Mouse (Mus musculus) forebrain, embryonic 14.5 days (tissue): ENCODE data around the gene Hps1. TPM values are rescaled to one million over a fixed set of nuclear protein-coding genes. Genes with fewer than 3 reads are reported as not detected.

Source experiments
- ATAC-seq: fragments of 200-750 bp; cut with Nextera tagmentation; 2 replicates; pipeline ENCODE4 v1.8.0; 2017; ENCODE audit warnings: mild to moderate bottlenecking, moderate library complexity
- DNase-seq: peaks from one replicate; pipeline ENCODE4 v3.0.0-alpha.2; 2015; ENCODE audit warnings: low spot score
- H3K27ac ChIP-seq: fragments of 300-500 bp; sonication (generic); 2 replicates; pipeline ENCODE4 v1.5.1; 2014; ENCODE audit warnings: low read depth, mild to moderate bottlenecking, control low read depth, low read length, moderate library complexity
- H3K27me3 ChIP-seq: fragments of 300-500 bp; sonication (generic); replicated peaks from 2 replicates; pipeline ENCODE4 v1.6.1; 2014; ENCODE audit warnings: low read length, control low read depth, mixed read lengths; ENCODE audit not compliant: control insufficient read depth, insufficient read depth
- H3K36me3 ChIP-seq: fragments of 300-500 bp; sonication (generic); 2 replicates; pipeline ENCODE4 v1.6.1; 2014; ENCODE audit warnings: low read length, control low read depth; ENCODE audit not compliant: control insufficient read depth, insufficient read depth
- H3K4me1 ChIP-seq: fragments of 300-500 bp; sonication (generic); 2 replicates; pipeline ENCODE4 v1.6.1; 2014; ENCODE audit warnings: antibody characterized with exemption, low read length, control low read depth; ENCODE audit not compliant: control insufficient read depth, insufficient read depth
- H3K4me2 ChIP-seq: fragments of 300-500 bp; sonication (generic); 2 replicates; pipeline ENCODE4 v1.6.1; 2014; ENCODE audit warnings: mild to moderate bottlenecking, control low read depth, low read length
- H3K4me3 ChIP-seq: fragments of 300-500 bp; sonication (generic); 2 replicates; pipeline ENCODE4 v1.5.1; 2014; ENCODE audit warnings: low read depth, low read length, control low read depth
- H3K9ac ChIP-seq: fragments of 300-500 bp; sonication (generic); 2 replicates; pipeline ENCODE4 v1.6.1; 2014; ENCODE audit warnings: mild to moderate bottlenecking, low read length, control low read depth, moderate library complexity
- H3K9me3 ChIP-seq: fragments of 300-500 bp; sonication (generic); replicated peaks from 2 replicates; pipeline ENCODE4 v1.6.1; 2016; ENCODE audit warnings: low read length, control low read depth, mixed read lengths; ENCODE audit not compliant: control insufficient read depth
- WGBS: fragments of 180-500 bp; shearing (Covaris S2); extraction: QIAGEN DNeasy Blood & Tissue Kit; methylation state at CpG from one replicate; pipeline ENCODE4 v1.1.7; 2014; 5-methylcytosine and 5-hydroxymethylcytosine counted together
- polyA plus RNA-seq: library from polyadenylated mRNA; unstranded; fragments of >200 nt; fragmentation: Nextera tagmentation; extraction: Ambion mirVana; gene quantifications from 2 replicates; pipeline ENCODE4 v1.2.1, GENCODE M21; 2014

Hps1 gene
- polyA plus RNA-seq, 1 experiment from 2014 or later, result 8.1 TPM

DNA sequence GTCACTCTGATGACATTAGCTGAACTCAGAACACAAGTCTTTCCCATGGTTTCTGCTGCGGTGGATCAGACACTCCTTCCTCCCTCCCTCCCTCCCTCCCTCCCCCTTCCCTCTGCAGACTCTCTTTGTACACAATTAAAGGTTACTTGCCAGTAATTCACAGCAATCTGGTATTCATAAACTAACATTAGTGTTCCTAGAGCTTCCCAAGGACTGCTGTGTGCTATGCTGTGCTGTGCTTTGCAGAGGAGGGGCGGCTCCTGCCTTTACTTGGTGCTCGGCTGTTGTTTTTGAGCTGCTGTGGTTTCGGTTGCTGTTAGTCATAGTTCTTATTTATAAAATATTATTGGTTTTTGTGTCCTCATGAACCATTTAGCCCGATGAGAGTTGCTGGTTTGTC lies 62.1 kb downstream of the Hps1 start:
- H3K4me3 ChIP-seq, result no peak overlapping the region
- 76% methylated on average over 5 of the region's 5 CpGs for WGBS
- DNase-seq (no peak), ATAC-seq (no peak)
- H3K27me3 ChIP-seq, result no peaks in the 10 kb centered on the region
- no peak overlapping the region for H3K27ac ChIP-seq
- H3K4me2 ChIP-seq, result no peak overlapping the region
- no peak overlapping the region for H3K9ac ChIP-seq
- no peaks in the 10 kb centered on the region; the same call in none of the 2 replicates for H3K4me1 ChIP-seq
- H3K9me3 ChIP-seq, result no peaks in the 10 kb centered on the region
- H3K36me3 ChIP-seq, result no peaks in the 10 kb centered on the region

DNA sequence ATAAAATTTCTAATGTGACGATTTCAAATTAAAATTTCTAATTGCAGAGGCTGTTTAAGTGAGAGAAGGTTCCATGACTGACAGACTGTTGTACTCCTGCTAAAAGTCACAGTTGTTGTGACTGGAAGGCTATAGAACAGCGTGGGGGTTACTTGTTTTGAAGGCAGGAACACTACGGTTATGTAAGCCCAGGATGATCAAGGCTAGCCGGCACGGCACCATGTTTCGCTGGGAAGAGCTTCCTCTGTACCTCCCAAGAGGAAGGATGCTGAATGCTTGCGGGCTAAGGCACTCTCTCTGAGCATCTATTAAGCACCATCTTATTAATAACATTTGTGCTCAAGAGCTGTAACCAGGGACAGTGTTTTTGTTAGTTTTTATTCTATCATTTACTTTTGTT lies 63.3 kb downstream of the Hps1 start:
- Histone ChIP-seq H3K4me3 (no peak overlapping the region), H3K27me3 (no peaks in the 10 kb centered on the region), H3K4me1 (no peaks in the 10 kb centered on the region; the same call in 1 of the 2 replicates), H3K9ac (no peak overlapping the region), H3K4me2 (no peak overlapping the region), H3K36me3 (no peaks in the 10 kb centered on the region), H3K27ac (no peak overlapping the region), H3K9me3 (no peaks in the 10 kb centered on the region)
- 77% methylated on average over 7 of the region's 7 CpGs for WGBS
- ATAC-seq, result no peak
- DNase-seq, result no peak

DNA sequence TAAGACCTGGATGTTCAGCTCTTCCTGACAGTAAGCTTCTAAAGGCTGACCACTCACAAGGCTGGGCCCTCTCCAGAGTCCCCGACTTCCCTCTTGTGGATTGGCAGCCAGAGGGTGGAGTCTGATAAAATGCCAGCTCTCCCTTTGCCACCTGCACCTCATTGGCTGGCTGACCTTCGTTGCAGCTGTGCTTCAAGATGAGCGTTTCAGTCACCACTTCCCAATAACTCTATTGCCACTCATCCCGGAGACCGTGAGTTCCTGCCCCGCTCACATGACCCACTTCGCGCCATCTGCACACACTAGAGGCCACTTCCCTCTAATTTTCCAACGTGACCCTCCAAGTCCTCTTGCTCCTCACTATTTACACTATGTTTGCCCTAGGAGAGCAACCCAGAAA lies 66.0 kb downstream of the Hps1 start:
- WGBS, result 87% methylated on average over 9 of the region's 9 CpGs
- Histone ChIP-seq H3K27me3 (no peaks in the 10 kb centered on the region), H3K4me1 (no peaks in the 10 kb centered on the region; the same call in 1 of the 2 replicates), H3K4me3 (no peak overlapping the region), H3K36me3 (no peaks in the 10 kb centered on the region), H3K9me3 (no peaks in the 10 kb centered on the region), H3K9ac (no peak overlapping the region), H3K4me2 (no peak overlapping the region), H3K27ac (no peak overlapping the region)
- DNase-seq (no peak), ATAC-seq (no peak)

Other genes with a start within 250 kb of the Hps1 start
- gene Loxl4, start 167.2 kb downstream of the Hps1 start, polyA plus RNA-seq, result 0.07 and 0.13 TPM in 2 replicates
- 1.3 and 1.7 TPM in 2 replicates for gene Pyroxd2, start 27.2 kb downstream of the Hps1 start, polyA plus RNA-seq